Mouse (Mus musculus): ENCODE measurements around the gene Samd4.

DNA sequence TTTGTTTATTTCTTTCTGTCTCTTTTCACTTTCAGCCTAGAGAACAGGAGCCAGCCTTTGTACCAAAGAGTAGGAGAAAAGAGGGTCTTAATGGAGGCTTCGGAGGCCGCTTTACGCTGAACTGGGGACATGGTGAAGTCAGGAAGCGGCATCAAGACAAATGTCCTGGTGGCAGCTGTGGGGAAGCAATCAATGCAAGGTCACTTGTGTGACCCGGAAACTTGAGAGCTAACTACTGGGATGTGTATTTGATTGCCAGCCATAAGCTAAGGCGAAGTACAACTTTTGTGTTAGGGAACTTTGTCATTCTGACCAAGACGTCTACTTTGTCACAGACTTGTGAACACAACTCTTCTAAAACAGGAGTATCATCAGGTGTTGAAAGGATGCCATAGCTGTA lies 73.5 kb downstream of the Samd4 start:
- no peak for TF ChIP-seq POLR2A (IDR thresholded peaks at IDR 0.05; ENCODE audit: extremely low read depth, insufficient read depth, low read length)
- TF ChIP-seq CTCF (IDR thresholded peaks at IDR 0.05; ENCODE audit: low read depth, low read length) = no peak
